Mouse (Mus musculus) activated CD4-positive, CD25-positive, alpha-beta regulatory T cell, adult 4 months (primary cell): ENCODE results near the gene Abca5. TPM values are rescaled to one million over a fixed set of nuclear protein-coding genes. Genes with fewer than 3 reads are reported as not detected.

Experiments
- polyA plus RNA-seq, 2 experiments: library from polyadenylated mRNA; unstranded; fragments of 100-300 nt; shearing (Covaris generic); gene quantifications; one replicate each; pipeline ENCODE4 v1.2.1; 2017

Abca5 gene
- polyA plus RNA-seq, 2 experiments from 2014 or later = 0.29 to 0.34 TPM

Other genes with a start within 250 kb of the Abca5 start
- under 1 TPM in 1 of 2 experiments, not detected in 1; 0.26 TPM for gene Abca8a, start 241.7 kb downstream of the Abca5 start, polyA plus RNA-seq
- not detected for gene Abca9, start 169.5 kb downstream of the Abca5 start, polyA plus RNA-seq
- not detected for gene Abca6, start 85.9 kb downstream of the Abca5 start, polyA plus RNA-seq
- 1 to 10 TPM; 5.7 to 7.7 TPM for gene Map2k6, start 61.4 kb upstream of the Abca5 start, polyA plus RNA-seq